In the genomic region with DNA sequence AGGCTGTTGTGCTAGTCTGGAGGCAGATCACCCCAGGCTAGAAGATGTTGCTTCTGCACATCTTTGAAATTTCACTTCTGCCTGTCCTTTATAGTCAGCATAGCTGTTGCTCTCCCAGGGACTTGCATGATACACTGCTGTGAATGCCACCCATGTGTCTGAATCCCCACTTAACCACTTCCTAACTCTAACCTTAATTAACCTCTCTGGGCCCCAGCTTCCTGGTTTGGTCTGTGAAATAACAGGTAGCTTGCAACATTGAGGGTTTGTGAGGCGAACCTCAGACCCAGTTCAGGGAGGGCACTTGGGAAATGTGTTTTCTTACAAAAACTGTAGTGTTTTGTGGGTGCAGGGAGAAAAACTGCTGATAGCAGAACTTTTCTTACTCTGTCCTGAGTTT, we compare ENCODE assay signal across 21 mouse cellular contexts. TPM values are rescaled to one million over a fixed set of nuclear protein-coding genes. Genes with fewer than 3 reads are reported as not detected.
DNase-seq lines count a peak whose midpoint lies in the region; ATAC-seq lines count a peak whose summit lies in the region.
"Had no signal": no experiment of that assay in that cellular context is flagged by ENCODE, and none has a peak within 500 bp of the region (broad histone marks: within the 10 kb centered on the region; RNA-seq: fewer than 3 reads in every experiment).

No protein-coding gene starts in this region.

- peak; percentile 28 to 39 for DNase-seq in spleen, postnatal 36 days (ENCODE audit: low spot score in 2 of 2)
- DNase-seq in spleen, adult 18-20 months: no peak
- DNase-seq in natural killer cell, adult 2 months (ENCODE audit: low spot score in 2 of 2): peak; percentile 20 to 28
- DNase-seq in thymus, postnatal 4 days: peak; percentile 38
- no peak for DNase-seq in embryo, embryonic 10.5 days (ENCODE audit: low spot score)
- no peak for DNase-seq in cerebellum, postnatal 4 days (ENCODE audit: low spot score in 2 of 2)
- no peak for DNase-seq in left cerebral cortex, postnatal 14 days (ENCODE audit: low spot score in 2 of 2)
- DNase-seq: adrenal gland, postnatal 36 days; cerebellum, postnatal 10 days; heart, postnatal 4 days; left cerebral cortex, postnatal 4 days; lung, postnatal 10 days; midbrain, embryonic 14.5 days; right cerebral cortex, postnatal 4 days had no signal

- peak; percentile 68 for ATAC-seq in granulocyte monocyte progenitor cell, adult 5-6 weeks (replicated peaks; ENCODE audit: poor library complexity, severe bottlenecking)
- ATAC-seq: forebrain, embryonic 14.5 days; intestine, embryonic 16.5 days had no signal

- intact Hi-C loops in left cerebral cortex, postnatal 14 days (cut with DNase I): no loop called here

RNA-seq across cellular contexts. Expression of gene Hif1an, which starts 15.4 kb away (rescaled TPM):
- 8.5 and 9.5 TPM in 2 replicates for total RNA-seq in granulocyte monocyte progenitor cell, adult 5-6 weeks (2014; fragmentation: Nextera tagmentation)
- total RNA-seq in granulocyte monocyte progenitor cell, adult 5-6 weeks (2017): 4.8 and 9.9 TPM in 2 replicates
- 10 to 100 TPM; 31.7 to 34.6 TPM for total RNA-seq in left cerebral cortex, postnatal 14 days (2021)

RNA-seq across cellular contexts. Expression of gene Ndufb8, which starts 22.8 kb away (rescaled TPM):
- 424 and 454 TPM in 2 replicates for total RNA-seq in granulocyte monocyte progenitor cell, adult 5-6 weeks (2014; fragmentation: Nextera tagmentation)
- total RNA-seq in granulocyte monocyte progenitor cell, adult 5-6 weeks (2017): 298 and 303 TPM in 2 replicates
- total RNA-seq in left cerebral cortex, postnatal 14 days (2021): 100 to 1,000 TPM; 408 to 415 TPM

RNA-seq across cellular contexts. Expression of gene Gm20538, which starts 25.4 kb away (rescaled TPM):
- not detected in 2 replicates for total RNA-seq in granulocyte monocyte progenitor cell, adult 5-6 weeks (2014; fragmentation: Nextera tagmentation)
- not detected in 2 replicates for total RNA-seq in granulocyte monocyte progenitor cell, adult 5-6 weeks (2017)
- total RNA-seq in left cerebral cortex, postnatal 14 days (2021): not detected
- total RNA-seq: adrenal gland, postnatal 36 days; gastrocnemius, adult 8-10 months; heart, postnatal 4 days; layer of hippocampus, postnatal 10 days; left cerebral cortex, adult 2 months; left cerebral cortex, postnatal 4 days; liver, adult 2 months had no signal

RNA-seq across cellular contexts. Expression of gene Sec31b, which starts 32.4 kb away (rescaled TPM):
- total RNA-seq in granulocyte monocyte progenitor cell, adult 5-6 weeks (2014; fragmentation: Nextera tagmentation): 0.67 and 4.0 TPM in 2 replicates
- 0.62 and 0.95 TPM in 2 replicates for total RNA-seq in granulocyte monocyte progenitor cell, adult 5-6 weeks (2017)
- total RNA-seq in left cerebral cortex, postnatal 14 days (2021): under 1 TPM; 0.30 to 0.33 TPM

Comparison
In these comparisons a context has a peak if more than half of its experiments do, and no peak if none do; other contexts are left out.
1. DNase-seq: peak in spleen, postnatal 36 days (2 of 2), natural killer cell, adult 2 months (2 of 2) and thymus, postnatal 4 days (single experiment); none in spleen, adult 18-20 months (0 of 2), embryo, embryonic 10.5 days (single experiment), cerebellum, postnatal 4 days (0 of 2) and left cerebral cortex, postnatal 14 days (0 of 2).